Mouse (Mus musculus): ENCODE results near the gene Igsf6. TPM values are rescaled to one million over a fixed set of nuclear protein-coding genes. Genes with fewer than 3 reads are reported as not detected.

Igsf6 gene
- total RNA-seq, 2 experiments from 2014 or later: 1.6 to 2.7 TPM

Other genes starting within 250 kb of the Igsf6 start
- 10 to 100 TPM; 25.6 to 51.8 TPM for gene Eef2k, start 231.7 kb downstream of the Igsf6 start, total RNA-seq (2021)
- gene Polr3e, start 156.8 kb downstream of the Igsf6 start, total RNA-seq (2021): 10 to 100 TPM; 23.1 to 25.9 TPM
- gene Cdr2, start 92.3 kb downstream of the Igsf6 start, total RNA-seq (2021): 10 to 100 TPM in 1 of 2 experiments, 1 to 10 TPM in 1; 4.9 to 15.0 TPM
- not detected for gene Mfsd13b, start 92.1 kb downstream of the Igsf6 start, total RNA-seq (2021)
- 100 to 1,000 TPM; 107 to 136 TPM for gene Mettl9, start 40.1 kb downstream of the Igsf6 start, total RNA-seq (2021)
- under 1 TPM; 0.43 to 0.82 TPM for gene Otoa, start 7.1 kb upstream of the Igsf6 start, total RNA-seq (2021)